Mouse (Mus musculus): ENCODE measurements at regions not wholly inside any gene's neighbourhood (a gene's known extent, or its start where the extent isn't known, plus 50 kb on each side); places are given as distances from the start of the nearest gene placed in this dataset.

DNA sequence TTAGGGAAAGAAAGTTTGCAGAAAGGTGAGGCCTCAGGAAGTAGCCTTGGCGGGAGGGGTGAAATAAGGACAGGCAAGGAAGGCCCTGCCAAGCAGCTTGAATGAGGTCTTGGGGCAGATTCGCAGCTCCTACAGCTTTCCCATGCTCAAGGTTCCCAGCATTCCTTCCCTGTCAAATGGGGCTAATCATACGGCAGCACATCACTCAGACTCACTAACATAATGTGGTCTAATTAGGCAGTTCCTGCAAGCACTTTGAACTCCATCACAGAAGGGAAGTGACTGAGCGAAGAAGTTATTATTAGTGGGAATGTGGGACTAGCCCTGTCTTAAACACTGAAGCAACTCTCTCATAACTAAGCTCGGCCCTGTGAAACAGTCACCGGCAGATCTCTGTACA, 87.1 kb upstream of the Gm10260 start:
- WGBS, result 95% methylated on average over 6 of the region's 6 CpGs
- Histone ChIP-seq H3K4me1 (ENCODE audit: control insufficient read depth, insufficient read depth, low read length) (no peaks in the 10 kb centered on the region), H3K27me3 (ENCODE audit: control insufficient read depth, insufficient read depth, low read length) (no peaks in the 10 kb centered on the region), H3K4me3 (replicated peaks; ENCODE audit: low read depth, low read length) (no peak overlapping the region), H3K9me3 (ENCODE audit: control insufficient read depth, low read length) (no peaks in the 10 kb centered on the region), H3K27ac (replicated peaks; ENCODE audit: low read depth, low read length) (no peak overlapping the region), H3K9ac (replicated peaks; ENCODE audit: low read length) (no peak overlapping the region), H3K36me3 (ENCODE audit: control insufficient read depth, insufficient read depth, low read length) (no peaks in the 10 kb centered on the region), H3K4me2 (ENCODE audit: low read length) (no peak overlapping the region)
- DNase-seq (no peak), ATAC-seq (ENCODE audit: low FRiP score, low TSS enrichment) (no peak)

DNA sequence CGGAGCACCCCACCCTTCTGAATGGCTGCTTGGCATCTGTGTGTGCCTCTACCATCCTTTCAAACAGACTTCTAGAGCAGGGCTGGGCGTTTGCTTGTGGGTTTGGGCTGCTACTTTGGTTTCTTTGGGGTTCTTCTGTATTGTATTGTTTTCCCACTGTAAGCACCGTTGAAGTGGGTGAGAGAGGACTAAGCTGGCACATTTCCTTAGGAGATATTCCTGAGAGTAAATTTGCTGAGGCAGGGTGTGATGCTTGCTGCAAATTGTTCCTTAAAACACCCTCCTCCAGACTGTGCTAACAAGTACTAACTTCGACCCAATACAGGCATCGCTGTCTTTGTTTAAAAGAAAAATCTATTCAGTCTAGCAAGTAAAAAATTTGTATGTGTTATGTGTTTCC, 84.7 kb upstream of the Gm10260 start:
- no peaks in the 10 kb centered on the region for H3K4me1 ChIP-seq (ENCODE audit: control insufficient read depth, insufficient read depth, low read length)
- H3K9me3 ChIP-seq (ENCODE audit: control insufficient read depth, low read length), result no peaks in the 10 kb centered on the region
- no peak overlapping the region for H3K4me3 ChIP-seq (replicated peaks; ENCODE audit: low read depth, low read length)
- H3K9ac ChIP-seq (replicated peaks; ENCODE audit: low read length), result no peak overlapping the region
- no peak for DNase-seq
- H3K27me3 ChIP-seq (ENCODE audit: control insufficient read depth, insufficient read depth, low read length), result no peaks in the 10 kb centered on the region
- WGBS, result 91% methylated on average over 5 of the region's 5 CpGs
- no peaks in the 10 kb centered on the region for H3K36me3 ChIP-seq (ENCODE audit: control insufficient read depth, insufficient read depth, low read length)
- no peak overlapping the region for H3K4me2 ChIP-seq (ENCODE audit: low read length)
- H3K27ac ChIP-seq (replicated peaks; ENCODE audit: low read depth, low read length), result no peak overlapping the region
- no peak for ATAC-seq (ENCODE audit: low FRiP score, low TSS enrichment)

DNA sequence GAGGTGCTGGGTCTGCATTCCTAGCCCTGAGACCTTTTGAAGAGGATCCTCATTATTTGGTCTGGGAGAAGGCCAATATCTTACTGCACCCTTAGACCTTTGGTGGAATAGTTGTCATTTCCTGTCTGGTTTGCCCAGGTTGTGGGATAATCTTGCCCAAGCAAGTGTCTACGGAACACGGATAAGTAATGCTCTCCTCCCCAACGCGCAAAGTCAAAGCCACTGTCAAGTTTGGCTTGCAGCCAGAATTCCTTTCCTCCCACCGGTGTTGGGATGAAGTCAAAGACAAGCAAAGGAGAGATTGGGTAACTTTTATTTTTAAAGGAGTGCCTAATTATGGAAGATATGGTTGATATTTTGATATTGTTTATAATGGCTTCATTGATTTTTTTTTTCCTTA, 82.4 kb upstream of the Gm10260 start:
- Histone ChIP-seq H3K27ac (replicated peaks; ENCODE audit: low read depth, low read length) (no peak overlapping the region), H3K4me2 (ENCODE audit: low read length) (no peak overlapping the region), H3K27me3 (ENCODE audit: control insufficient read depth, insufficient read depth, low read length) (no peaks in the 10 kb centered on the region), H3K9me3 (ENCODE audit: control insufficient read depth, low read length) (no peaks in the 10 kb centered on the region), H3K4me3 (replicated peaks; ENCODE audit: low read depth, low read length) (no peak overlapping the region), H3K9ac (replicated peaks; ENCODE audit: low read length) (no peak overlapping the region), H3K36me3 (ENCODE audit: control insufficient read depth, insufficient read depth, low read length) (no peaks in the 10 kb centered on the region), H3K4me1 (ENCODE audit: control insufficient read depth, insufficient read depth, low read length) (no peaks in the 10 kb centered on the region)
- DNase-seq, result no peak
- WGBS, result 74% methylated on average over 5 of the region's 5 CpGs
- ATAC-seq (ENCODE audit: low FRiP score, low TSS enrichment), result no peak

GRCm38 (mm10) chr13:97841503-97841902, 81.1 kb upstream of the Gm10260 start:
- Histone ChIP-seq H3K27me3 (ENCODE audit: control insufficient read depth, insufficient read depth, low read length) (no peaks in the 10 kb centered on the region), H3K9me3 (ENCODE audit: control insufficient read depth, low read length) (no peaks in the 10 kb centered on the region), H3K27ac (replicated peaks; ENCODE audit: low read depth, low read length) (no peak overlapping the region), H3K9ac (replicated peaks; ENCODE audit: low read length) (no peak overlapping the region), H3K4me2 (ENCODE audit: low read length) (no peak overlapping the region), H3K4me3 (replicated peaks; ENCODE audit: low read depth, low read length) (no peak overlapping the region), H3K36me3 (ENCODE audit: control insufficient read depth, insufficient read depth, low read length) (no peaks in the 10 kb centered on the region), H3K4me1 (ENCODE audit: control insufficient read depth, insufficient read depth, low read length) (no peaks in the 10 kb centered on the region)
- no peak for DNase-seq
- ATAC-seq (ENCODE audit: low FRiP score, low TSS enrichment), result no peak
- WGBS, result 96% methylated on average over 7 of the region's 7 CpGs

- Histone ChIP-seq H3K4me1 (ENCODE audit: control insufficient read depth, insufficient read depth, low read length) (no peaks in the 10 kb centered on the region), H3K9me3 (ENCODE audit: control insufficient read depth, low read length) (no peaks in the 10 kb centered on the region), H3K36me3 (ENCODE audit: control insufficient read depth, insufficient read depth, low read length) (no peaks in the 10 kb centered on the region), H3K27ac (replicated peaks; ENCODE audit: low read depth, low read length) (no peak overlapping the region), H3K9ac (replicated peaks; ENCODE audit: low read length) (no peak overlapping the region), H3K4me3 (replicated peaks; ENCODE audit: low read depth, low read length) (no peak overlapping the region), H3K4me2 (ENCODE audit: low read length) (no peak overlapping the region), H3K27me3 (ENCODE audit: control insufficient read depth, insufficient read depth, low read length) (no peaks in the 10 kb centered on the region)
- DNase-seq (no peak), ATAC-seq (ENCODE audit: low FRiP score, low TSS enrichment) (no peak)
- 36% methylated on average over 7 of the region's 7 CpGs for WGBS
Observed at GRCm38 (mm10) chr13:97839617-97840308, 79.3 kb upstream of the Gm10260 start.

DNA sequence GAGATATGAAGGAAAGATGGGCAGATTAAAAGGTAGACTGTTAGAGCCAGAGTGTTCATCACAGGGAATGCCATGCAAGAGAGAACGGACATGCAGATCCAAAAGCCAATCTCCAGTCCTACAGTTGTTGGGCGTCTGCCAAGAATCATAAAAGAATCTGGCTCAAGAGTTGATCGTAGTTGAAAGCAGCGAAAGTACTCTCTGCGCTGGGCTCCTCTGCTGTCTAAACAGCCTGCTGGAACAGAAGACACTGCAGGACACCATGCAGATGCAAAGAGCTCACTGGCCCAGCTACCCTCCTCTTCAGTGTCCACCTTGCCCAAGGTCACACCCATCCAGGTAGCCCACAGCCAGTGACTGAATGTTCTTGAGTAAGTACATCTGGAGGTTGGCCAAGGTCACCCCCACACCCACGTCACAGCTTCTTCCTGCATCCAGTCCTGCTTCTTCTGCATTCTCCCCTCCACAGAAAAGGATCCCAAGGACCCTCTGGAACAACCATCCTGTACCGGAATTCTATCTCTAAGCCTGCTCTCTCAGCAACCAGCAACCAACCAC, 77.1 kb upstream of the Gm10260 start:
- H3K36me3 ChIP-seq (ENCODE audit: control insufficient read depth, insufficient read depth, low read length), result no peaks in the 10 kb centered on the region
- no peaks in the 10 kb centered on the region for H3K4me1 ChIP-seq (ENCODE audit: control insufficient read depth, insufficient read depth, low read length)
- H3K4me2 ChIP-seq (ENCODE audit: low read length), result no peak overlapping the region
- H3K9me3 ChIP-seq (ENCODE audit: control insufficient read depth, low read length), result no peaks in the 10 kb centered on the region
- H3K27me3 ChIP-seq (ENCODE audit: control insufficient read depth, insufficient read depth, low read length), result no peaks in the 10 kb centered on the region
- H3K9ac ChIP-seq (replicated peaks; ENCODE audit: low read length), result no peak overlapping the region
- 80% methylated on average over 7 of the region's 7 CpGs for WGBS
- H3K27ac ChIP-seq (replicated peaks; ENCODE audit: low read depth, low read length), result no peak overlapping the region
- ATAC-seq (ENCODE audit: low FRiP score, low TSS enrichment) (no peak), DNase-seq (peak; percentile 53)
- no peak overlapping the region for H3K4me3 ChIP-seq (replicated peaks; ENCODE audit: low read depth, low read length)

GRCm38 (mm10) chr13:97832448-97832847, 72.0 kb upstream of the Gm10260 start:
- H3K27me3 ChIP-seq (ENCODE audit: control insufficient read depth, insufficient read depth, low read length), result no peaks in the 10 kb centered on the region
- 95% methylated on average over 1 of the region's 1 CpGs for WGBS
- no peak overlapping the region for H3K27ac ChIP-seq (replicated peaks; ENCODE audit: low read depth, low read length)
- H3K36me3 ChIP-seq (ENCODE audit: control insufficient read depth, insufficient read depth, low read length), result no peaks in the 10 kb centered on the region
- H3K9me3 ChIP-seq (ENCODE audit: control insufficient read depth, low read length), result no peaks in the 10 kb centered on the region
- ATAC-seq (ENCODE audit: low FRiP score, low TSS enrichment) (no peak), DNase-seq (no peak)
- no peak overlapping the region for H3K4me3 ChIP-seq (replicated peaks; ENCODE audit: low read depth, low read length)
- no peaks in the 10 kb centered on the region for H3K4me1 ChIP-seq (ENCODE audit: control insufficient read depth, insufficient read depth, low read length)
- H3K9ac ChIP-seq (replicated peaks; ENCODE audit: low read length), result no peak overlapping the region
- H3K4me2 ChIP-seq (ENCODE audit: low read length), result no peak overlapping the region

GRCm38 (mm10) chr13:97831839-97832238, 71.4 kb upstream of the Gm10260 start:
- no peaks in the 10 kb centered on the region for H3K36me3 ChIP-seq (ENCODE audit: control insufficient read depth, insufficient read depth, low read length)
- DNase-seq, result no peak
- WGBS, result 80% methylated on average over 5 of the region's 5 CpGs
- no peak overlapping the region for H3K4me2 ChIP-seq (ENCODE audit: low read length)
- H3K27me3 ChIP-seq (ENCODE audit: control insufficient read depth, insufficient read depth, low read length), result no peaks in the 10 kb centered on the region
- no peaks in the 10 kb centered on the region for H3K4me1 ChIP-seq (ENCODE audit: control insufficient read depth, insufficient read depth, low read length)
- H3K9ac ChIP-seq (replicated peaks; ENCODE audit: low read length), result no peak overlapping the region
- ATAC-seq (ENCODE audit: low FRiP score, low TSS enrichment), result no peak
- no peak overlapping the region for H3K4me3 ChIP-seq (replicated peaks; ENCODE audit: low read depth, low read length)
- no peak overlapping the region for H3K27ac ChIP-seq (replicated peaks; ENCODE audit: low read depth, low read length)
- H3K9me3 ChIP-seq (ENCODE audit: control insufficient read depth, low read length), result no peaks in the 10 kb centered on the region

DNA sequence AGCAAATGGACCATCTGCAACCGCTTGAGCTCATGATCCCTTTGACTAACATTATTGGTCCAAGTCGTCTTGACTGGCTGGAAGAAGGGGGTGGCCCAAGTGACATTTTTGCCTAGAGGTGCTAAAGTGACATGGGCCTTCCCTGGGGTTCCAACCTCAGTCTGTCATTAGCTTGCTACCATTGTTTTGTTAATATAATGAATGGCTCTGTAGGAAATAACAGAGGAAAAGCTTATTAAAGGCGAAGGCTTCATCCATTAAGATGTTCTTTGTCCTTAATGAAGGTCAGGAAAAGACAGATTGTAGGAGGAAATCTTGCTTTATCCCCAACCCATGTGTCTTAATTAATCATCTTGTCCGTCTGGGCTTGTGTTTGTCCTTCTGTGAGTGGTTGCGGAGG, 69.1 kb upstream of the Gm10260 start:
- peaks cover 18% of the 10 kb centered on the region for H3K4me1 ChIP-seq (ENCODE audit: control insufficient read depth, insufficient read depth, low read length)
- no peaks in the 10 kb centered on the region for H3K27me3 ChIP-seq (ENCODE audit: control insufficient read depth, insufficient read depth, low read length)
- DNase-seq (no peak), ATAC-seq (ENCODE audit: low FRiP score, low TSS enrichment) (no peak)
- H3K27ac ChIP-seq (replicated peaks; ENCODE audit: low read depth, low read length), result no peak overlapping the region
- 47% methylated on average over 5 of the region's 5 CpGs for WGBS
- no peaks in the 10 kb centered on the region for H3K36me3 ChIP-seq (ENCODE audit: control insufficient read depth, insufficient read depth, low read length)
- no peak overlapping the region for H3K9ac ChIP-seq (replicated peaks; ENCODE audit: low read length)
- no peak overlapping the region for H3K4me2 ChIP-seq (ENCODE audit: low read length)
- H3K9me3 ChIP-seq (ENCODE audit: control insufficient read depth, low read length), result no peaks in the 10 kb centered on the region
- H3K4me3 ChIP-seq (replicated peaks; ENCODE audit: low read depth, low read length), result no peak overlapping the region

All from midbrain, embryonic 14.5 days (tissue).